Mouse (Mus musculus) lung, adult 2 months (tissue): Measurements from ENCODE around the gene Zc3h10. TPM values are rescaled to one million over a fixed set of nuclear protein-coding genes. Genes with fewer than 3 reads are reported as not detected.

ENCODE experiments used
- DNase-seq: peaks from one replicate; pipeline ENCODE4 v3.0.0; 2022
- H3K4me1 ChIP-seq: fragments of 200-500 bp; 2 replicates; pipeline ENCODE4 v1.6.1; 2011; ENCODE audit warnings: low read length; ENCODE audit not compliant: control insufficient read depth, insufficient read depth
- H3K4me3 ChIP-seq: fragments of 200-500 bp; replicated peaks from 2 replicates; pipeline ENCODE3; 2011; ENCODE audit warnings: low read depth, mild to moderate bottlenecking, control low read depth, low read length; ENCODE audit errors: extremely low read depth
- CTCF ChIP-seq: fragments of 200-500 bp; IDR thresholded peaks from 2 replicates; pipeline ENCODE4 v1.5.1; 2011; ENCODE audit warnings: mild to moderate bottlenecking, low read length, control low read depth; ENCODE audit not compliant: insufficient read depth
- POLR2A ChIP-seq: fragments of 200-500 bp; IDR thresholded peaks from 2 replicates; pipeline ENCODE4 v1.6.1; 2011; ENCODE audit warnings: low read depth, mild to moderate bottlenecking, control low read depth, low read length, borderline replicate concordance; ENCODE audit errors: extremely low read depth
- WGBS: fragments of 180-500 bp; shearing (Covaris S2); methylation state at CpG from one replicate; pipeline ENCODE4 v1.1.7; 2018; 5-methylcytosine and 5-hydroxymethylcytosine counted together
- polyA plus RNA-seq: library from polyadenylated mRNA; depleted of rRNA; stranded (reverse); fragments of >200 nt; gene quantifications from 2 replicates; pipeline ENCODE4 v1.2.3, GENCODE M21; 2012; rRNA removed

Gene Zc3h10
- 13.2 and 15.1 TPM in 2 replicates for polyA plus RNA-seq

GRCm38 (mm10) chr10:128547361-128548032, at the start of gene Zc3h10:
TSS of gene Zc3h10 (minus strand) at chr10:128547774.
- peak within 1 kb of the TSS; percentile 86 for H3K4me3 ChIP-seq
- TF ChIP-seq POLR2A (peak; percentile 57), CTCF (no peak; the same call in 1 of the 2 replicates)
- H3K4me1 ChIP-seq = peaks cover 2% of the 10 kb centered on the region
- under 1% methylated on average over 48 of the region's 50 CpGs for WGBS
- DNase-seq = peak; percentile 89

- no peaks in the 10 kb centered on the region for H3K4me1 ChIP-seq
- no peak overlapping the region for H3K4me3 ChIP-seq
- TF ChIP-seq CTCF = no peak
- no peak for TF ChIP-seq POLR2A
- no peak for DNase-seq
- 69% methylated on average over 5 of the region's 5 CpGs for WGBS
Measured at GRCm38 (mm10) chr10:128592797-128593196, 45.2 kb upstream of the Zc3h10 start.

- Histone ChIP-seq H3K4me3 (no peak overlapping the region), H3K4me1 (no peaks in the 10 kb centered on the region)
- TF ChIP-seq POLR2A = no peak
- TF ChIP-seq CTCF = no peak
- DNase-seq = no peak
- WGBS = 69% methylated on average over 6 of the region's 6 CpGs
Measured at GRCm38 (mm10) chr10:128591436-128591835, 43.9 kb upstream of the Zc3h10 start.

- WGBS = under 1% methylated on average over 43 of the region's 43 CpGs
- Histone ChIP-seq H3K4me3 (peak overlapping the region; percentile 78), H3K4me1 (no peaks in the 10 kb centered on the region)
- DNase-seq = peak; percentile 75
- TF ChIP-seq POLR2A (no peak), CTCF (peak; percentile 58; the same call in 1 of the 2 replicates)
Measured at GRCm38 (mm10) chr10:128590193-128590690, 42.7 kb upstream of the Zc3h10 start.

GRCm38 (mm10) chr10:128589464-128590192, 42.1 kb upstream of the Zc3h10 start, which contains the start of gene Erbb3:
TSS of gene Erbb3 (minus strand) at chr10:128589652.
- TF ChIP-seq POLR2A (peak; percentile 13; the same call in 1 of the 2 replicates), CTCF (no peak)
- DNase-seq = peak; percentile 85
- under 1% methylated on average over 33 of the region's 43 CpGs for WGBS

GRCm38 (mm10) chr10:128588775-128589463, 41.3 kb upstream of the Zc3h10 start:
- H3K4me1 ChIP-seq = peaks cover 2% of the 10 kb centered on the region; the same call in 1 of the 2 replicates
- 5% methylated on average over 23 of the region's 23 CpGs for WGBS

More at GRCm38 (mm10) chr10:128589464-128590192, 42.1 kb upstream of the Zc3h10 start, which contains the start of gene Erbb3:
- no peaks in the 10 kb centered on the region for H3K4me1 ChIP-seq
- peak within 1 kb of the TSS; percentile 78 for H3K4me3 ChIP-seq

GRCm38 (mm10) chr10:128588136-128588535, 40.6 kb upstream of the Zc3h10 start:
- WGBS = 52% methylated on average over 1 of the region's 1 CpGs
- TF ChIP-seq POLR2A (no peak), CTCF (no peak)
- DNase-seq = no peak
- H3K4me3 ChIP-seq = peak overlapping the region; percentile 13
- peaks cover 3% of the 10 kb centered on the region; the same call in 1 of the 2 replicates for H3K4me1 ChIP-seq

More at GRCm38 (mm10) chr10:128588775-128589463, 41.3 kb upstream of the Zc3h10 start:
- DNase-seq = peak; percentile 49
- TF ChIP-seq POLR2A = 0 out of 2 replicates have a peak, but pooled peaks have one; percentile 7
- no peak for TF ChIP-seq CTCF
- peak overlapping the region; percentile 78 for H3K4me3 ChIP-seq

- DNase-seq = no peak
- Histone ChIP-seq H3K4me3 (peak overlapping the region; percentile 4), H3K4me1 (peaks cover 3% of the 10 kb centered on the region; the same call in 1 of the 2 replicates)
- TF ChIP-seq POLR2A (no peak), CTCF (no peak)
- 47% methylated on average over 8 of the region's 8 CpGs for WGBS
Measured at GRCm38 (mm10) chr10:128587697-128588096, 40.1 kb upstream of the Zc3h10 start.

GRCm38 (mm10) chr10:128587120-128587519, 39.5 kb upstream of the Zc3h10 start:
- 46% methylated on average over 4 of the region's 4 CpGs for WGBS
- DNase-seq = no peak
- H3K4me1 ChIP-seq = peaks cover 3% of the 10 kb centered on the region; the same call in 1 of the 2 replicates
- no peak overlapping the region for H3K4me3 ChIP-seq
- no peak for TF ChIP-seq CTCF
- no peak for TF ChIP-seq POLR2A
